Mouse (Mus musculus) ES-E14 (cell line): ENCODE measurements around the gene Kcnh1.

Experiments used
- CHD2 ChIP-seq: IDR thresholded peaks from 2 replicates; pipeline ENCODE4 v1.6.1; 2014; ENCODE audit warnings: mild to moderate bottlenecking, low read depth, low read length, inconsistent platforms
- HCFC1 ChIP-seq: IDR thresholded peaks from 2 replicates; pipeline ENCODE4 v1.6.1; 2012; ENCODE audit warnings: low read length, inconsistent platforms, borderline replicate concordance; ENCODE audit not compliant: insufficient read depth
- ZC3H11A ChIP-seq: IDR thresholded peaks from 2 replicates; pipeline ENCODE4 v1.6.1; 2012; ENCODE audit warnings: low read depth, mild to moderate bottlenecking, inconsistent platforms, low read length, borderline replicate concordance
- ZNF384 ChIP-seq: IDR thresholded peaks from 2 replicates; pipeline ENCODE4 v1.6.1; 2012; ENCODE audit warnings: low read depth, low read length, inconsistent platforms

- TF ChIP-seq ZNF384 = no peak
- TF ChIP-seq HCFC1 = no peak
- no peak for TF ChIP-seq CHD2
- no peak for TF ChIP-seq ZC3H11A
These were observed 42.1 kb downstream of the Kcnh1 start for GRCm38 (mm10) chr1:192232696-192233095.
